Comparison of ENCODE assay signal across 8 mouse cellular contexts in the genomic region with DNA sequence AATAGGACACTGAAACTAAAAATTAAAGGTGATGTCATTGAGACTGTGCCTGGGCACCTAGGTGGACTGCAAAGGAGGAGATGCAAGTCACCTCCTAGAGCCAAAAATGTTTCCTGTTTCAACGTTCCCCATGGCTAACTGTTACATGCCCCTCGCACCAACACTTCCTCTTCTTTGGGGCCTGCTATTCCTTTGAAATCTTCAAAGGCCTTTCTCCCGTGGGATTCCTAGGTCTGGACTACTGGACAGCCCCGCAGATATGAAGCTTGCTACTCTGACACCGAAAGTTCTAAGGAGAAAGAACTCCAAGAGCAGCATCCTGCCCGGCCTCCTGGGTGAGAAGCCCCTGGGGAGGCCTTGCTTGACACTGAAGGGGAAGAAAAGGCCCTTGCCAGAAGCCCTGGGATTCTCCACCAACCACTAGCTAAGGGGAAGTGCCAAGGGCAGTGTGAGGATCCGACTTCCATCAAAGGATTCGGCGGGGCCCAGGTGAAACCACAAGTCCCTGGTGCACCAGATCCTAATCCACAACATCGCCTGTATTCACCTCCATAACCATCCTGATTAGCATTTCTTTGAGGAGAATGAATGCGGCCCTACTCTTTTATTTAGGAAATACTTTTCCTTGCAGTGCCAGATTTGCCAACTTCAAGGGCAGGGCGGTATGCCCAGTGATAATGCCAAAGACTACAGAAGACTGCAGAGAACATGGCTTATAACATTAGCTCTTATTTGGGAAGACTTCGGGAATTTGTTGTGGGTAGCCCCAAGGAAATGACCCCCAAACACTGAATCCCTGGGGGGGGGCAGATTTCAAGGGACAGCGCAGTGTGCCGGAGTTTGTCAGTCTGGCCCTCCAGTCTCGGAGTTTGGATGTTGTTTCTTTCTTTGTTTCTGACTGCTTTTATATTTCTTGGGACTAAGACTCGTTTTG. TPM values are rescaled to one million over a fixed set of nuclear protein-coding genes. Genes with fewer than 3 reads are reported as not detected.
DNase-seq lines count a peak whose midpoint lies in the region; ATAC-seq and TF ChIP-seq lines count a peak whose summit lies in the region.

No protein-coding gene starts in this region.

- no peak for TF ChIP-seq RAD21 in MEL (IDR thresholded peaks at IDR 0.05; ENCODE audit: low read depth, low read length)

- TF ChIP-seq CTCF in MEL (IDR thresholded peaks at IDR 0.05 in 2 of 3, conservative IDR thresholded peaks at IDR 0.05 in 1 of 3; ENCODE audit: control insufficient read depth in 1 of 3, insufficient read depth in 1 of 3, low read depth in 2 of 3, low read length in 3 of 3, poor library complexity in 1 of 3, severe bottlenecking in 1 of 3): no peak

- H3K27ac ChIP-seq in MEL (ENCODE audit: control insufficient read depth, low read depth, low read length): peak overlapping the region; percentile 65
- peak overlapping the region; percentile 69 for H3K27ac ChIP-seq in limb, embryonic 15.5 days
- no peak overlapping the region for H3K27ac ChIP-seq in neural tube, embryonic 12.5 days

- ATAC-seq in limb, embryonic 15.5 days (ENCODE audit: insufficient number of reproducible peaks, low FRiP score, low TSS enrichment, low read depth): no peak
- ATAC-seq in neural tube, embryonic 12.5 days (ENCODE audit: low FRiP score, low read depth): no peak

- 0 out of 4 replicates have a peak, but pooled peaks of 1 of the 2 experiments have one; percentile 20 for TF ChIP-seq EP300 in MEL (IDR thresholded peaks at IDR 0.05; ENCODE audit: low read depth in 1 of 2, low read length in 2 of 2)

- H3K4me3 ChIP-seq in MEL (ENCODE audit: control insufficient read depth in 1 of 2, insufficient read depth in 1 of 2, low read depth in 2 of 2, low read length in 2 of 2): peak overlapping the region; percentile 85 to 93
- H3K4me3 ChIP-seq in limb, embryonic 15.5 days: peak overlapping the region; percentile 63
- peak overlapping the region; percentile 74 for H3K4me3 ChIP-seq in neural tube, embryonic 12.5 days

- DNase-seq in heart, adult 18-20 months: peak; percentile 50 to 53
- no peak for DNase-seq in heart, postnatal 4 days
- DNase-seq in MEL (ENCODE audit: low read depth, low spot score): peak; percentile 83
- DNase-seq in heart, adult 8-10 months (ENCODE audit: low spot score): peak; percentile 33
- no peak for DNase-seq in T-cell, adult 2 months (ENCODE audit: low spot score)
- DNase-seq in urinary bladder, postnatal 4 days (ENCODE audit: low spot score in 2 of 2): no peak

- peaks cover 2 to 23% of the 10 kb centered on the region in 2 experiments; a peak in 3 of 4 replicates for H3K4me1 ChIP-seq in MEL (ENCODE audit: control insufficient read depth in 1 of 2, insufficient read depth in 2 of 2, low read length in 2 of 2)
- H3K4me1 ChIP-seq in limb, embryonic 15.5 days: peaks cover 39% of the 10 kb centered on the region
- H3K4me1 ChIP-seq in neural tube, embryonic 12.5 days: peaks cover 43% of the 10 kb centered on the region

- no peak for TF ChIP-seq POLR2A in MEL (IDR thresholded peaks at IDR 0.05; ENCODE audit: control insufficient read depth in 1 of 2, insufficient read depth in 1 of 2, low read depth in 1 of 2, low read length in 2 of 2, poor library complexity in 1 of 2)

- no peaks in the 10 kb centered on the region; a peak in 1 of 4 replicates for H3K27me3 ChIP-seq in MEL (ENCODE audit: control insufficient read depth in 1 of 2, insufficient read depth in 2 of 2, low read length in 2 of 2)
- H3K27me3 ChIP-seq in limb, embryonic 15.5 days: no peaks in the 10 kb centered on the region
- no peaks in the 10 kb centered on the region for H3K27me3 ChIP-seq in neural tube, embryonic 12.5 days (replicated peaks)

- H3K4me2 ChIP-seq in limb, embryonic 15.5 days: peak overlapping the region; percentile 83
- H3K4me2 ChIP-seq in neural tube, embryonic 12.5 days (replicated peaks): peak overlapping the region; percentile 84

- H3K79me2 ChIP-seq in MEL (ENCODE audit: control insufficient read depth, insufficient read depth, low read length, poor library complexity): peaks cover 5% of the 10 kb centered on the region; the same call in 1 of the 2 replicates

- H3K36me3 ChIP-seq in MEL (ENCODE audit: control insufficient read depth in 1 of 2, insufficient read depth in 2 of 2, low read length in 2 of 2): 0 out of 4 replicates have a peak, but pooled peaks cover 0 to 2% of the 10 kb centered on the region in 2 experiments
- no peaks in the 10 kb centered on the region for H3K36me3 ChIP-seq in limb, embryonic 15.5 days
- no peaks in the 10 kb centered on the region for H3K36me3 ChIP-seq in neural tube, embryonic 12.5 days

- H3K9me3 ChIP-seq in MEL (replicated peaks; ENCODE audit: insufficient read depth, low read length): no peaks in the 10 kb centered on the region
- no peaks in the 10 kb centered on the region for H3K9me3 ChIP-seq in limb, embryonic 15.5 days
- H3K9me3 ChIP-seq in neural tube, embryonic 12.5 days: no peaks in the 10 kb centered on the region

- peak overlapping the region; percentile 81 for H3K9ac ChIP-seq in MEL (ENCODE audit: control insufficient read depth, low read depth, low read length, poor library complexity, severe bottlenecking)
- peak overlapping the region; percentile 73; the same call in 1 of the 2 replicates for H3K9ac ChIP-seq in limb, embryonic 15.5 days
- H3K9ac ChIP-seq in neural tube, embryonic 12.5 days: peak overlapping the region; percentile 91

- 20% methylated on average over 17 of the region's 17 CpGs for WGBS in limb, embryonic 15.5 days
- WGBS in neural tube, embryonic 12.5 days: 17% methylated on average over 17 of the region's 17 CpGs

TF ChIP-seq in MEL, 35 proteins besides CTCF, POLR2A, EP300 and RAD21:
- TF ChIP-seq MYB (IDR thresholded peaks at IDR 0.05; ENCODE audit: low read depth, low read length) (peak; percentile 46; the same call in 1 of the 2 replicates), MAX (IDR thresholded peaks at IDR 0.05; ENCODE audit: low read length) (no peak)

RNA-seq across cellular contexts. Expression of a gene that starts 1.3 kb away (rescaled TPM):
- 10 to 100 TPM; 13.8 to 16.8 TPM for total RNA-seq in heart, adult 18-20 months (2021)
- total RNA-seq in heart, postnatal 4 days (2021): 10 to 100 TPM; 39.7 to 42.5 TPM
- total RNA-seq in MEL (2012; rRNA removed): 17.9 and 25.7 TPM in 2 replicates
- polyA plus RNA-seq in MEL (2012; ENCODE audit: insufficient read depth in 1 of 2, insufficient read length in 2 of 2, low read depth in 1 of 2, low replicate concordance in 2 of 2, missing spikeins in 1 of 2): 10 to 100 TPM in 1 of 2 experiments, not detected in 1; 23.6 TPM
- total RNA-seq in heart, adult 8-10 months (2022): 10 to 100 TPM in 3 of 4 experiments, 1 to 10 TPM in 1; 9.5 to 15.5 (median 12.9) TPM
- polyA plus RNA-seq in limb, embryonic 15.5 days (2015; fragmentation: Nextera tagmentation; extraction: Ambion mirVana): 53.5 and 54.1 TPM in 2 replicates
- polyA plus RNA-seq in neural tube, embryonic 12.5 days (2016; fragmentation: Nextera tagmentation; extraction: Ambion mirVana): 72.5 and 73.3 TPM in 2 replicates

RNA-seq across cellular contexts. Expression of a gene that starts 11.1 kb away (rescaled TPM):
- 10 to 100 TPM; 41.5 to 45.5 TPM for total RNA-seq in heart, adult 18-20 months (2021)
- 10 to 100 TPM; 79.8 to 83.0 TPM for total RNA-seq in heart, postnatal 4 days (2021)
- total RNA-seq in MEL (2012; rRNA removed): 21.8 and 27.4 TPM in 2 replicates
- polyA plus RNA-seq in MEL (2012; ENCODE audit: insufficient read depth in 1 of 2, insufficient read length in 2 of 2, low read depth in 1 of 2, low replicate concordance in 2 of 2, missing spikeins in 1 of 2): 100 to 1,000 TPM in 1 of 2 experiments, 10 to 100 TPM in 1; 34.3 to 313 TPM
- 10 to 100 TPM; 33.2 to 39.5 (median 37.6) TPM for total RNA-seq in heart, adult 8-10 months (2022)
- 37.2 and 37.7 TPM in 2 replicates for polyA plus RNA-seq in limb, embryonic 15.5 days (2015; fragmentation: Nextera tagmentation; extraction: Ambion mirVana)
- 54.4 and 57.7 TPM in 2 replicates for polyA plus RNA-seq in neural tube, embryonic 12.5 days (2016; fragmentation: Nextera tagmentation; extraction: Ambion mirVana)

Comparison
In these comparisons a context has a peak if more than half of its experiments do, and no peak if none do; other contexts are left out.
1. DNase-seq: peak in heart, adult 18-20 months (2 of 2), MEL (single experiment) and heart, adult 8-10 months (single experiment); none in heart, postnatal 4 days (single experiment), T-cell, adult 2 months (single experiment) and urinary bladder, postnatal 4 days (0 of 2).
2. Peak in every context shown above with its lines, with median percentiles within 50 percentile points of each other: H3K4me3 ChIP-seq and H3K9ac ChIP-seq.